Mouse (Mus musculus) forebrain, embryonic 12.5 days (tissue): ENCODE data around the gene Rgs17. TPM values are rescaled to one million over a fixed set of nuclear protein-coding genes. Genes with fewer than 3 reads are reported as not detected.

Experiments
- ATAC-seq: fragments of 200-750 bp; cut with Nextera tagmentation; 2 replicates; pipeline ENCODE4 v1.8.0; 2017; ENCODE audit warnings: moderate TSS enrichment; ENCODE audit not compliant: low FRiP score
- H3K27ac ChIP-seq: fragments of 300-500 bp; sonication (generic); 2 replicates; pipeline ENCODE4 v1.5.1; 2016; ENCODE audit warnings: mild to moderate bottlenecking
- H3K27me3 ChIP-seq: fragments of 300-500 bp; sonication (generic); 2 replicates; pipeline ENCODE4 v1.6.1; 2016; ENCODE audit warnings: mild to moderate bottlenecking
- H3K36me3 ChIP-seq: fragments of 300-500 bp; sonication (generic); replicated peaks from 2 replicates; pipeline ENCODE4 v1.6.1; 2016; ENCODE audit warnings: mild to moderate bottlenecking
- H3K4me1 ChIP-seq: fragments of 300-500 bp; sonication (generic); 2 replicates; pipeline ENCODE4 v1.6.1; 2016
- H3K4me2 ChIP-seq: fragments of 300-500 bp; sonication (generic); 2 replicates; pipeline ENCODE4 v1.6.1; 2016; ENCODE audit warnings: mild to moderate bottlenecking, moderate library complexity
- H3K4me3 ChIP-seq: fragments of 300-500 bp; sonication (generic); replicated peaks from 2 replicates; pipeline ENCODE4 v1.5.1; 2016; ENCODE audit warnings: mild to moderate bottlenecking
- H3K9ac ChIP-seq: fragments of 300-500 bp; sonication (generic); 2 replicates; pipeline ENCODE4 v1.6.1; 2016; ENCODE audit warnings: mild to moderate bottlenecking
- H3K9me3 ChIP-seq: fragments of 300-500 bp; sonication (generic); 2 replicates; pipeline ENCODE4 v1.6.1; 2016
- WGBS: fragments of 180-500 bp; shearing (Covaris S2); methylation state at CpG from one replicate; pipeline ENCODE4 v1.1.7; 2016; 5-methylcytosine and 5-hydroxymethylcytosine counted together
- polyA plus RNA-seq: library from polyadenylated mRNA; unstranded; fragments of >200 nt; fragmentation: Nextera tagmentation; extraction: Ambion mirVana; gene quantifications from 2 replicates; pipeline ENCODE4 v1.2.1, GENCODE M21; 2016

Gene Rgs17
- polyA plus RNA-seq, 1 experiment from 2014 or later, result 4.2 TPM

- no peaks in the 10 kb centered on the region for H3K9me3 ChIP-seq
- no peak overlapping the region for H3K4me3 ChIP-seq
- H3K4me2 ChIP-seq, result no peak overlapping the region
- no peak overlapping the region for H3K9ac ChIP-seq
- ATAC-seq, result no peak
- WGBS, result 25% methylated on average over 12 of the region's 12 CpGs
- no peaks in the 10 kb centered on the region for H3K27me3 ChIP-seq
- no peak overlapping the region for H3K27ac ChIP-seq
- H3K36me3 ChIP-seq, result no peaks in the 10 kb centered on the region
- no peaks in the 10 kb centered on the region for H3K4me1 ChIP-seq
Observed at GRCm38 (mm10) chr10:5790657-5791056, 131.5 kb downstream of the Rgs17 start.

GRCm38 (mm10) chr10:5786923-5787322 is 135.3 kb downstream of the Rgs17 start:
- Histone ChIP-seq H3K27me3 (no peaks in the 10 kb centered on the region), H3K4me3 (no peak overlapping the region), H3K4me1 (no peaks in the 10 kb centered on the region), H3K9me3 (no peaks in the 10 kb centered on the region), H3K36me3 (no peaks in the 10 kb centered on the region), H3K27ac (no peak overlapping the region), H3K9ac (no peak overlapping the region), H3K4me2 (no peak overlapping the region)
- WGBS, result 22% methylated on average over 4 of the region's 4 CpGs
- no peak for ATAC-seq

Other genes starting within 250 kb of the Rgs17 start
- gene Fbxo5, start 116.8 kb downstream of the Rgs17 start, polyA plus RNA-seq, result 82.4 and 93.9 TPM in 2 replicates
- gene Mtrf1l, start 98.5 kb downstream of the Rgs17 start, polyA plus RNA-seq, result 11.5 and 13.0 TPM in 2 replicates